Mouse (Mus musculus): ENCODE measurements at regions not wholly inside any gene's neighbourhood (a gene's known extent, or its start where the extent isn't known, plus 50 kb on each side); places are given as distances from the start of the nearest gene placed in this dataset.

DNA sequence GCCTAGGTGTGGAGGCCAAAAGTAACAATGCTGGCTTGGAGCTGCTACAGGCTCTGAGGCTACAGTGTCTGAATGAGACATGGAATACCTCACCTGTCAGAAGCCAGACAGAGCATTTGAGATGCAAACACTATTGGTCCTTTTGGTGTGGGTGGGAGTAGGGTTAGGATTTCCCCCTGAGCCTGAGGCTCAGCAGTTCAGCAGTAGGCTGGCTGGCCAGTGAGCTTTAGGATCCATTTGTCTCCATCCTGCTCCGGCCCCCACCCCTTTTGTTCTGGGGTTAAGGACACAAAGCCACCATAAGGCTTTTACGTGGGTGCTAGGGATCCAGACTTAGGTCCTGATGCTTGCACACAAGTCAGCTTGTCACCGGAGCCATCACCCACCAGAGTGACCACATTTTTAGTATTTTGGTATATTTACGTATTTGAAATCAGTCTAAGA, 53.9 kb upstream of the Ptgfrn start:
- no peak for TF ChIP-seq POLR2A (IDR thresholded peaks at IDR 0.05; ENCODE audit: extremely low read depth, insufficient read depth, low read length)
- no peak for TF ChIP-seq CTCF (IDR thresholded peaks at IDR 0.05; ENCODE audit: extremely low read depth, insufficient read depth, low read length)
